Mouse (Mus musculus) stomach, embryonic 14.5 days (tissue): ENCODE results near the gene Hcn3. TPM values are rescaled to one million over a fixed set of nuclear protein-coding genes. Genes with fewer than 3 reads are reported as not detected.

Experiments
- ATAC-seq: fragments of 200-750 bp; cut with Nextera tagmentation; 2 replicates; pipeline ENCODE4 v1.8.0; 2017; ENCODE audit warnings: low read depth, moderate TSS enrichment; ENCODE audit not compliant: insufficient number of reproducible peaks, insufficient read depth, low FRiP score
- H3K27ac ChIP-seq: fragments of 300-500 bp; sonication (generic); 2 replicates; pipeline ENCODE4 v1.5.1; 2014; ENCODE audit warnings: mild to moderate bottlenecking, low read length, moderate library complexity, mixed read lengths
- H3K27me3 ChIP-seq: fragments of 300-500 bp; sonication (generic); 2 replicates; pipeline ENCODE4 v1.6.1; 2014; ENCODE audit warnings: low read length, control low read depth, mixed read lengths; ENCODE audit not compliant: control insufficient read depth, insufficient read depth
- H3K36me3 ChIP-seq: fragments of 300-500 bp; sonication (generic); 2 replicates; pipeline ENCODE4 v1.6.1; 2014; ENCODE audit warnings: mild to moderate bottlenecking, control low read depth, low read length, moderate library complexity, mixed read lengths; ENCODE audit not compliant: control insufficient read depth, insufficient read depth
- H3K4me1 ChIP-seq: fragments of 300-500 bp; sonication (generic); 2 replicates; pipeline ENCODE4 v1.6.1; 2014; ENCODE audit warnings: low read length, control low read depth, mixed read lengths; ENCODE audit not compliant: control insufficient read depth, insufficient read depth
- H3K4me2 ChIP-seq: fragments of 300-500 bp; sonication (generic); replicated peaks from 2 replicates; pipeline ENCODE4 v1.6.1; 2014; ENCODE audit warnings: low read depth, low read length, control low read depth
- H3K4me3 ChIP-seq: fragments of 300-500 bp; sonication (generic); 2 replicates; pipeline ENCODE4 v1.5.1; 2014; ENCODE audit warnings: low read depth, low read length, control low read depth
- H3K9ac ChIP-seq: fragments of 300-500 bp; sonication (generic); replicated peaks from 2 replicates; pipeline ENCODE4 v1.6.1; 2014; ENCODE audit warnings: low read depth, mild to moderate bottlenecking, control low read depth, low read length, moderate library complexity, mixed read lengths
- H3K9me3 ChIP-seq: fragments of 300-500 bp; sonication (generic); 2 replicates; pipeline ENCODE4 v1.6.1; 2016; ENCODE audit warnings: low read depth, low read length, control low read depth; ENCODE audit not compliant: control insufficient read depth
- WGBS: fragments of 180-500 bp; shearing (Covaris S2); extraction: QIAGEN DNeasy Blood & Tissue Kit; methylation state at CpG from one replicate; pipeline ENCODE4 v1.1.7; 2014; 5-methylcytosine and 5-hydroxymethylcytosine counted together
- polyA plus RNA-seq: library from polyadenylated mRNA; unstranded; fragments of >200 nt; fragmentation: Nextera tagmentation; extraction: Ambion mirVana; gene quantifications from 2 replicates; pipeline ENCODE4 v1.2.1, GENCODE M21; 2014

The Hcn3 gene
- polyA plus RNA-seq, 1 experiment from 2014 or later, result 1.9 TPM

GRCm38 (mm10) chr3:89199839-89200238, 39.8 kb upstream of the Hcn3 start:
- no peak for ATAC-seq
- no peaks in the 10 kb centered on the region for H3K9me3 ChIP-seq
- H3K27ac ChIP-seq, result no peak overlapping the region
- peaks cover 4% of the 10 kb centered on the region; the same call in 1 of the 2 replicates for H3K36me3 ChIP-seq
- H3K4me3 ChIP-seq, result no peak overlapping the region
- H3K4me2 ChIP-seq, result no peak overlapping the region
- H3K27me3 ChIP-seq, result no peaks in the 10 kb centered on the region
- no peak overlapping the region for H3K9ac ChIP-seq
- H3K4me1 ChIP-seq, result no peaks in the 10 kb centered on the region
- WGBS, result 81% methylated on average over 3 of the region's 3 CpGs

GRCm38 (mm10) chr3:89195979-89196877, 36.2 kb upstream of the Hcn3 start:
- Histone ChIP-seq H3K4me3 (peak overlapping the region; percentile 33), H3K4me2 (peak overlapping the region; percentile 60), H3K27me3 (no peaks in the 10 kb centered on the region), H3K36me3 (no peaks in the 10 kb centered on the region), H3K9ac (peak overlapping the region; percentile 45), H3K27ac (peak overlapping the region; percentile 69), H3K4me1 (no peaks in the 10 kb centered on the region), H3K9me3 (no peaks in the 10 kb centered on the region)
- ATAC-seq, result peak; percentile 98
- 8% methylated on average over 33 of the region's 33 CpGs for WGBS

GRCm38 (mm10) chr3:89193853-89194252, 33.9 kb upstream of the Hcn3 start:
- Histone ChIP-seq H3K36me3 (no peaks in the 10 kb centered on the region), H3K27me3 (no peaks in the 10 kb centered on the region), H3K9ac (no peak overlapping the region), H3K9me3 (no peaks in the 10 kb centered on the region), H3K4me3 (no peak overlapping the region), H3K4me2 (no peak overlapping the region), H3K27ac (no peak overlapping the region), H3K4me1 (no peaks in the 10 kb centered on the region)
- no peak for ATAC-seq
- 94% methylated on average over 2 of the region's 2 CpGs for WGBS

GRCm38 (mm10) chr3:89193351-89193750, 33.4 kb upstream of the Hcn3 start:
- Histone ChIP-seq H3K27ac (no peak overlapping the region), H3K9ac (no peak overlapping the region), H3K9me3 (no peaks in the 10 kb centered on the region), H3K4me3 (no peak overlapping the region), H3K27me3 (no peaks in the 10 kb centered on the region), H3K4me2 (no peak overlapping the region), H3K4me1 (no peaks in the 10 kb centered on the region), H3K36me3 (0 out of 2 replicates have a peak, but pooled peaks cover 4% of the 10 kb centered on the region)
- 89% methylated on average over 1 of the region's 1 CpGs for WGBS
- no peak for ATAC-seq

GRCm38 (mm10) chr3:89190436-89190835, 30.4 kb upstream of the Hcn3 start:
- WGBS, result 85% methylated on average over 8 of the region's 8 CpGs
- H3K4me3 ChIP-seq, result no peak overlapping the region
- H3K4me1 ChIP-seq, result peaks cover under 1% of the 10 kb centered on the region; the same call in 1 of the 2 replicates
- no peak overlapping the region for H3K27ac ChIP-seq
- no peaks in the 10 kb centered on the region for H3K27me3 ChIP-seq
- H3K9ac ChIP-seq, result no peak overlapping the region
- ATAC-seq, result no peak
- H3K9me3 ChIP-seq, result no peaks in the 10 kb centered on the region
- peaks cover 10% of the 10 kb centered on the region; the same call in 1 of the 2 replicates for H3K36me3 ChIP-seq
- no peak overlapping the region for H3K4me2 ChIP-seq

- no peak for ATAC-seq
- H3K9me3 ChIP-seq, result no peaks in the 10 kb centered on the region
- H3K27me3 ChIP-seq, result no peaks in the 10 kb centered on the region
- no peak overlapping the region for H3K9ac ChIP-seq
- WGBS, result 74% methylated on average over 12 of the region's 12 CpGs
- H3K4me2 ChIP-seq, result no peak overlapping the region
- no peak overlapping the region for H3K4me3 ChIP-seq
- H3K36me3 ChIP-seq, result peaks cover 10% of the 10 kb centered on the region; the same call in 1 of the 2 replicates
- H3K27ac ChIP-seq, result no peak overlapping the region
- H3K4me1 ChIP-seq, result peaks cover 17% of the 10 kb centered on the region; the same call in 1 of the 2 replicates
Measured at GRCm38 (mm10) chr3:89188478-89188875, 28.5 kb upstream of the Hcn3 start.

- no peak overlapping the region for H3K9ac ChIP-seq
- H3K27ac ChIP-seq, result no peak overlapping the region
- WGBS, result 85% methylated on average over 18 of the region's 18 CpGs
- H3K4me1 ChIP-seq, result peaks cover 18% of the 10 kb centered on the region; the same call in 1 of the 2 replicates
- no peak overlapping the region for H3K4me3 ChIP-seq
- H3K27me3 ChIP-seq, result no peaks in the 10 kb centered on the region
- no peak for ATAC-seq
- peaks cover 10% of the 10 kb centered on the region; the same call in 1 of the 2 replicates for H3K36me3 ChIP-seq
- no peaks in the 10 kb centered on the region for H3K9me3 ChIP-seq
- no peak overlapping the region for H3K4me2 ChIP-seq
Measured at GRCm38 (mm10) chr3:89187690-89188477, 27.9 kb upstream of the Hcn3 start.

- 55% methylated on average over 22 of the region's 23 CpGs for WGBS
- no peak for ATAC-seq
- Histone ChIP-seq H3K27ac (no peak overlapping the region), H3K9ac (no peak overlapping the region), H3K36me3 (peaks cover 13% of the 10 kb centered on the region; the same call in 1 of the 2 replicates), H3K27me3 (no peaks in the 10 kb centered on the region), H3K4me1 (peaks cover 21% of the 10 kb centered on the region; the same call in 1 of the 2 replicates), H3K9me3 (no peaks in the 10 kb centered on the region), H3K4me2 (no peak overlapping the region), H3K4me3 (no peak overlapping the region)
Measured at GRCm38 (mm10) chr3:89187197-89187596, 27.2 kb upstream of the Hcn3 start.
